Mouse (Mus musculus) MEL (cell line): ENCODE data around the gene Btbd10. TPM values are rescaled to one million over a fixed set of nuclear protein-coding genes. Genes with fewer than 3 reads are reported as not detected.

Experiments used
- DNase-seq: peaks from one replicate; pipeline ENCODE4 v3.0.0; 2011; ENCODE audit warnings: low read depth, low spot score
- H3K27ac ChIP-seq: 2 replicates; pipeline ENCODE4 v1.5.1; 2012; ENCODE audit warnings: low read depth, mild to moderate bottlenecking, control low read depth, low read length, moderate library complexity; ENCODE audit not compliant: control insufficient read depth
- H3K27me3 ChIP-seq, 2 experiments: fragments of 150-350 bp in 1 of 2; sonication (generic) in 1 of 2; 2 replicates each; pipeline ENCODE4 v1.6.1; 2012; ENCODE audit warnings: low read length in 2 of 2, mild to moderate bottlenecking in 2 of 2, improper control_type of control experiment in 1 of 2, moderate library complexity in 1 of 2; ENCODE audit not compliant: insufficient read depth in 2 of 2, control insufficient read depth in 1 of 2
- H3K36me3 ChIP-seq, 2 experiments: 2 replicates each; pipeline ENCODE4 v1.6.1; 2012 to 2014; ENCODE audit warnings: low read length in 2 of 2, improper control_type of control experiment in 1 of 2, inconsistent platforms in 1 of 2, mild to moderate bottlenecking in 1 of 2; ENCODE audit not compliant: insufficient read depth in 2 of 2, control insufficient read depth in 1 of 2
- H3K4me1 ChIP-seq, 2 experiments: fragments of 150-350 bp in 1 of 2; sonication (generic) in 1 of 2; 2 replicates each; pipeline ENCODE4 v1.6.1; 2012; ENCODE audit warnings: low read length in 2 of 2, improper control_type of control experiment in 1 of 2, mild to moderate bottlenecking in 1 of 2; ENCODE audit not compliant: insufficient read depth in 2 of 2, control insufficient read depth in 1 of 2
- H3K4me3 ChIP-seq, 2 experiments: fragments of 150-350 bp in 1 of 2; sonication (generic) in 1 of 2; 2 replicates each; pipeline ENCODE4 v1.5.1; 2012; ENCODE audit warnings: low read depth in 2 of 2, low read length in 2 of 2, mild to moderate bottlenecking in 2 of 2, moderate library complexity in 2 of 2, control low read depth in 1 of 2, improper control_type of control experiment in 1 of 2; ENCODE audit not compliant: control insufficient read depth in 1 of 2, insufficient read depth in 1 of 2
- H3K79me2 ChIP-seq: 2 replicates; pipeline ENCODE4 v1.6.1; 2012; ENCODE audit warnings: mild to moderate bottlenecking, low read length, moderate library complexity; ENCODE audit not compliant: control insufficient read depth, poor library complexity, insufficient read depth
- H3K9ac ChIP-seq: 2 replicates; pipeline ENCODE4 v1.6.1; 2012; ENCODE audit warnings: low read depth, mild to moderate bottlenecking, control low read depth, low read length, moderate library complexity; ENCODE audit not compliant: control insufficient read depth, poor library complexity, severe bottlenecking
- H3K9me3 ChIP-seq: fragments of 150-350 bp; sonication (generic); replicated peaks from 2 replicates; pipeline ENCODE4 v1.6.1; 2012; ENCODE audit warnings: mild to moderate bottlenecking, low read length, improper control_type of control experiment, moderate library complexity; ENCODE audit not compliant: insufficient read depth
- BHLHE40 ChIP-seq: IDR thresholded peaks from 2 replicates; pipeline ENCODE4 v1.6.1; 2012; ENCODE audit warnings: low read depth, mild to moderate bottlenecking, inconsistent platforms, low read length, improper control_type of control experiment, borderline replicate concordance
- CHD1 ChIP-seq: IDR thresholded peaks from 2 replicates; pipeline ENCODE4 v1.6.1; 2012; ENCODE audit warnings: low read depth, mild to moderate bottlenecking, inconsistent platforms, low read length, improper control_type of control experiment
- CHD2 ChIP-seq: IDR thresholded peaks from 2 replicates; pipeline ENCODE4 v1.6.1; 2011; ENCODE audit warnings: low read length, improper control_type of control experiment
- CTCF ChIP-seq, 3 experiments: IDR thresholded peaks in 2 of 3; conservative IDR thresholded peaks in 1 of 3; 2 replicates each; pipeline ENCODE4 v1.5.1; 2011 to 2012; ENCODE audit warnings: low read length in 3 of 3, low read depth in 2 of 3, mild to moderate bottlenecking in 2 of 3, improper control_type of control experiment in 1 of 3, inconsistent platforms in 1 of 3, mixed read lengths in 1 of 3, moderate library complexity in 1 of 3; ENCODE audit not compliant: control insufficient read depth in 1 of 3, insufficient read depth in 1 of 3, poor library complexity in 1 of 3, severe bottlenecking in 1 of 3
- E2F4 ChIP-seq: IDR thresholded peaks from 2 replicates; pipeline ENCODE4 v1.6.1; 2011; ENCODE audit warnings: low read depth, low read length, improper control_type of control experiment, borderline replicate concordance
- ELF1 ChIP-seq: IDR thresholded peaks from 2 replicates; pipeline ENCODE4 v1.6.1; 2014; ENCODE audit warnings: low read depth, mild to moderate bottlenecking, inconsistent platforms, low read length, improper control_type of control experiment, moderate library complexity
- ETS1 ChIP-seq: IDR thresholded peaks from 2 replicates; pipeline ENCODE4 v1.6.1; 2012; ENCODE audit warnings: low read depth, mild to moderate bottlenecking, inconsistent platforms, low read length, improper control_type of control experiment, moderate library complexity
- GABPA ChIP-seq: IDR thresholded peaks from 2 replicates; pipeline ENCODE4 v1.6.1; 2012; ENCODE audit warnings: low read depth, mild to moderate bottlenecking, inconsistent platforms, low read length, improper control_type of control experiment, moderate library complexity
- GATA1 ChIP-seq: IDR thresholded peaks from 2 replicates; pipeline ENCODE4 v1.6.1; 2011; ENCODE audit warnings: low read depth, low read length, improper control_type of control experiment
- HCFC1 ChIP-seq: IDR thresholded peaks from 2 replicates; pipeline ENCODE4 v1.6.1; 2012; ENCODE audit warnings: low read depth, mild to moderate bottlenecking, inconsistent platforms, low read length, improper control_type of control experiment, moderate library complexity
- KAT2A ChIP-seq: conservative IDR thresholded peaks from 2 replicates; pipeline ENCODE4 v1.6.1; 2012; ENCODE audit warnings: low read depth, low read length, improper control_type of control experiment, inconsistent platforms
- MEF2A ChIP-seq: IDR thresholded peaks from 2 replicates; pipeline ENCODE4 v1.6.1; 2014; ENCODE audit warnings: low read depth, mild to moderate bottlenecking, inconsistent platforms, low read length, improper control_type of control experiment; ENCODE audit not compliant: poor library complexity, insufficient replicate concordance, severe bottlenecking; ENCODE audit errors: extremely low read depth
- MXI1 ChIP-seq: IDR thresholded peaks from 2 replicates; pipeline ENCODE4 v1.6.1; 2011; ENCODE audit warnings: mild to moderate bottlenecking, low read depth, low read length, improper control_type of control experiment
- MYB ChIP-seq: IDR thresholded peaks from 2 replicates; pipeline ENCODE4 v1.6.1; 2011; ENCODE audit warnings: mild to moderate bottlenecking, low read depth, low read length, improper control_type of control experiment
- MYC ChIP-seq: IDR thresholded peaks from 2 replicates; pipeline ENCODE4 v1.6.1; 2011; ENCODE audit warnings: low read depth, mild to moderate bottlenecking, low read length, improper control_type of control experiment, moderate library complexity
- NELFE ChIP-seq: IDR thresholded peaks from 2 replicates; pipeline ENCODE4 v1.6.1; 2011; ENCODE audit warnings: low read depth, low read length, improper control_type of control experiment
- NRF1 ChIP-seq: IDR thresholded peaks from 2 replicates; pipeline ENCODE4 v1.6.1; 2014; ENCODE audit warnings: low read depth, mild to moderate bottlenecking, inconsistent platforms, low read length, improper control_type of control experiment, moderate library complexity; ENCODE audit not compliant: poor library complexity, insufficient read depth, severe bottlenecking
- POLR2A ChIP-seq, 2 experiments: IDR thresholded peaks; 2 replicates each; pipeline ENCODE4 v1.6.1; 2011 to 2012; ENCODE audit warnings: low read length in 2 of 2, mild to moderate bottlenecking in 2 of 2, control low read depth in 1 of 2, improper control_type of control experiment in 1 of 2, low read depth in 1 of 2, moderate library complexity in 1 of 2; ENCODE audit not compliant: control insufficient read depth in 1 of 2, insufficient read depth in 1 of 2, poor library complexity in 1 of 2
- POLR2AphosphoS5 ChIP-seq: IDR thresholded peaks from 2 replicates; pipeline ENCODE4 v1.6.1; 2012; ENCODE audit warnings: low read depth, borderline replicate concordance, mild to moderate bottlenecking, inconsistent platforms, low read length, moderate library complexity, mixed read lengths
- RAD21 ChIP-seq: IDR thresholded peaks from 2 replicates; pipeline ENCODE4 v1.6.1; 2011; ENCODE audit warnings: mild to moderate bottlenecking, low read depth, low read length, improper control_type of control experiment
- RCOR1 ChIP-seq: IDR thresholded peaks from 2 replicates; pipeline ENCODE4 v1.6.1; 2012; ENCODE audit warnings: low read depth, mild to moderate bottlenecking, inconsistent platforms, low read length, improper control_type of control experiment
- TAL1 ChIP-seq: IDR thresholded peaks from 2 replicates; pipeline ENCODE4 v1.6.1; 2012; ENCODE audit warnings: mild to moderate bottlenecking, inconsistent platforms, low read length, moderate library complexity, mixed read lengths
- TBP ChIP-seq: IDR thresholded peaks from 2 replicates; pipeline ENCODE4 v1.8.0; 2011; ENCODE audit warnings: low read depth, low read length, improper control_type of control experiment
- TCF12 ChIP-seq: IDR thresholded peaks from 2 replicates; pipeline ENCODE4 v1.6.1; 2014; ENCODE audit warnings: low read depth, mild to moderate bottlenecking, inconsistent platforms, low read length, improper control_type of control experiment, moderate library complexity
- UBTF ChIP-seq: IDR thresholded peaks from 2 replicates; pipeline ENCODE4 v1.6.1; 2012; ENCODE audit warnings: low read depth, mild to moderate bottlenecking, inconsistent platforms, low read length, improper control_type of control experiment, moderate library complexity, borderline replicate concordance; ENCODE audit not compliant: insufficient read depth
- USF1 ChIP-seq: IDR thresholded peaks from 2 replicates; pipeline ENCODE4 v1.6.1; 2014; ENCODE audit warnings: low read depth, mild to moderate bottlenecking, inconsistent platforms, low read length, improper control_type of control experiment, moderate library complexity
- USF2 ChIP-seq, 2 experiments: IDR thresholded peaks; 2 replicates each; pipeline ENCODE4 v1.6.1; 2011 to 2012; ENCODE audit warnings: improper control_type of control experiment in 2 of 2, low read length in 2 of 2, borderline replicate concordance in 1 of 2, inconsistent platforms in 1 of 2, low read depth in 1 of 2, mild to moderate bottlenecking in 1 of 2; ENCODE audit not compliant: insufficient read depth in 1 of 2
- ZC3H11A ChIP-seq: IDR thresholded peaks from 2 replicates; pipeline ENCODE4 v1.6.1; 2012; ENCODE audit warnings: low read depth, mild to moderate bottlenecking, inconsistent platforms, low read length, improper control_type of control experiment
- ZKSCAN1 ChIP-seq: IDR thresholded peaks from 2 replicates; pipeline ENCODE4 v1.6.1; 2012; ENCODE audit warnings: low read depth, mild to moderate bottlenecking, inconsistent platforms, low read length, improper control_type of control experiment, moderate library complexity
- ZMIZ1 ChIP-seq: IDR thresholded peaks from 2 replicates; pipeline ENCODE4 v1.6.1; 2012; ENCODE audit warnings: low read depth, mild to moderate bottlenecking, inconsistent platforms, low read length, improper control_type of control experiment, moderate library complexity
- polyA plus RNA-seq, 2 experiments: library from polyadenylated mRNA; stranded (reverse) in 1 of 2; unstranded in 1 of 2; fragments of >175 nt in 1 of 2; fragments of >200 nt in 1 of 2; gene quantifications; 2 replicates each; pipeline versions ENCODE4 v1.2.1 to v1.2.4; 2012; ENCODE audit warnings: low replicate concordance in 2 of 2, low read depth in 1 of 2; ENCODE audit not compliant: insufficient read length in 2 of 2, insufficient read depth in 1 of 2, missing spikeins in 1 of 2
- total RNA-seq: library from RNA; depleted of rRNA; stranded (reverse); fragments of 300-350 nt; gene quantifications from 2 replicates; pipeline ENCODE4 v1.2.3, GENCODE M21; 2012

Btbd10 gene
- total and polyA plus RNA-seq, 3 experiments, result 9.8 to 15.7 TPM; not detected in 1

DNA sequence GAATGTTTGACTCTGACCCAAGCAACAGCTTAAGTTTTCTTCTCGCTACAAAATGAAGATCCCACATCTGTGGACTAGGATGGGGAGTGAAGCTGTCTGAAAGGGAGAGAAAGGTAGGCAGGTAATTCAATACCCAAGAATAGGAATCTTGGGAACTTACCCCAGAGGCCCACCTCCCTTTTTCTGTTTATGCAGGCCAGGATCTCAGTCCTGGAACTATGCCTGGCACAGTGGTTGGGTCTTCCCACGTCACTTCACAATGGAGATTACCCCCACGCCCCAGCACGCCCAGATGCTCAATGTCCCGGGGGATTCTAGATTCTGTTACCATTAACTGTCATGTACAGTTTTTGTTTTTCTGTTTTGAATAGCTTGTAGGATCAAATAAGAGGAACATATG is 77.5 kb downstream of the Btbd10 start:
- H3K4me3 ChIP-seq, result no peak overlapping the region
- peaks cover 0 to 22% of the 10 kb centered on the region in 2 experiments; a peak in 2 of 4 replicates for H3K36me3 ChIP-seq
- DNase-seq, result no peak
- no peaks in the 10 kb centered on the region for H3K9me3 ChIP-seq
- H3K79me2 ChIP-seq, result no peaks in the 10 kb centered on the region
- H3K4me1 ChIP-seq, result peaks cover 9 to 31% of the 10 kb centered on the region in 2 experiments
- no peak overlapping the region for H3K9ac ChIP-seq
- no peak overlapping the region for H3K27ac ChIP-seq
- no peaks in the 10 kb centered on the region for H3K27me3 ChIP-seq
- TF ChIP-seq E2F4 (no peak), USF1 (no peak), MEF2A (no peak), CHD1 (no peak), ZC3H11A (no peak), USF2 (IDR thresholded peaks at IDR 0.05; ENCODE audit: borderline replicate concordance in 1 of 2, insufficient read depth in 1 of 2, low read depth in 1 of 2, low read length in 2 of 2) (no peak), CTCF (IDR thresholded peaks at IDR 0.05 in 2 of 3, conservative IDR thresholded peaks at IDR 0.05 in 1 of 3; ENCODE audit: control insufficient read depth in 1 of 3, insufficient read depth in 1 of 3, low read depth in 2 of 3, low read length in 3 of 3, poor library complexity in 1 of 3, severe bottlenecking in 1 of 3) (no peak), TCF12 (no peak), MXI1 (no peak), RCOR1 (no peak), NRF1 (no peak), ZKSCAN1 (no peak), RAD21 (no peak), UBTF (no peak), HCFC1 (no peak), TBP (no peak), POLR2AphosphoS5 (no peak), GABPA (no peak), TAL1 (no peak)

- Histone ChIP-seq H3K4me1 (peaks cover 9 to 17% of the 10 kb centered on the region in 2 experiments), H3K4me3 (no peak overlapping the region), H3K27me3 (no peaks in the 10 kb centered on the region), H3K27ac (no peak overlapping the region), H3K9ac (no peak overlapping the region), H3K36me3 (peaks cover 0 to 15% of the 10 kb centered on the region in 2 experiments; a peak in 2 of 4 replicates), H3K79me2 (no peaks in the 10 kb centered on the region), H3K9me3 (no peaks in the 10 kb centered on the region)
- DNase-seq, result peak; percentile 81
- 0 out of 2 replicates have a peak, but pooled peaks have one; percentile 20 for TF ChIP-seq TAL1
- TF ChIP-seq CHD2, result no peak
- no peak for TF ChIP-seq POLR2AphosphoS5
- TF ChIP-seq CTCF (IDR thresholded peaks at IDR 0.05 in 2 of 3, conservative IDR thresholded peaks at IDR 0.05 in 1 of 3; ENCODE audit: control insufficient read depth in 1 of 3, insufficient read depth in 1 of 3, low read depth in 2 of 3, low read length in 3 of 3, poor library complexity in 1 of 3, severe bottlenecking in 1 of 3), result peak in 1 of 3 experiments; percentile 25; a peak in 2 of 6 replicates
- no peak for TF ChIP-seq BHLHE40
- TF ChIP-seq ZMIZ1, result no peak
- TF ChIP-seq GABPA, result no peak
- TF ChIP-seq MXI1, result 0 out of 2 replicates have a peak, but pooled peaks have one; percentile 22
- no peak for TF ChIP-seq NELFE
- TF ChIP-seq KAT2A, result no peak
- TF ChIP-seq ETS1, result peak; percentile 64
- no peak for TF ChIP-seq ELF1
- no peak for TF ChIP-seq TBP
- no peak for TF ChIP-seq MYB
- no peak for TF ChIP-seq MYC
- no peak for TF ChIP-seq GATA1
- peak; percentile 11 for TF ChIP-seq RAD21
- no peak for TF ChIP-seq POLR2A (IDR thresholded peaks at IDR 0.05; ENCODE audit: control insufficient read depth in 1 of 2, insufficient read depth in 1 of 2, low read depth in 1 of 2, low read length in 2 of 2, poor library complexity in 1 of 2)
- no peak for TF ChIP-seq ZKSCAN1
- no peak for TF ChIP-seq USF1
These were observed 80.0 kb downstream of the Btbd10 start for GRCm38 (mm10) chr7:113289211-113289610.
